Mouse (Mus musculus) layer of hippocampus, adult 9-10 months (tissue): ENCODE measurements around the gene Smoc2.
A peak's percentile ranks its signal among the peaks of the same experiment; 100 is the strongest.

ENCODE experiments used
- DNase-seq: peaks from one replicate; pipeline ENCODE4 v3.0.0; 2022; ENCODE audit warnings: low spot score

Gene Smoc2

DNA sequence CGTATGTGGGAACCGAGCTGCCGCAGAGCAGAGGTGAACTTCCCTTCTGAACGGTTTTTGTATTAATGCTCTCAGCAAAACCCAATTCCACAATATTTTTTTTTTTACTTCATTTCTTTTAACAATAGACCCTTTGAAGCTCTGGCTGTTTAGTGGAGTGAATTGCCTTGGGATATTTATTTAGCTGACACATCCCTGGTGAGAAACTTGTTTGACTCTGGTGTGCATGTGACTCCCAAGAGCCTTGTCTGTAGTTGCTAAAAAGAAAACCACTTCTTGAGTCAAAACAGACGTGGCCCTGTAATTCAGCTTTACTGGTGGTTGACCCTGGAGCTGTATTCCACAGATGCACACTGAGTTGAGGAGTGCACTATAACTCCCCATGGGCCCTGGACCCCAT, 135.2 kb downstream of the Smoc2 start:
- no peak for DNase-seq

DNA sequence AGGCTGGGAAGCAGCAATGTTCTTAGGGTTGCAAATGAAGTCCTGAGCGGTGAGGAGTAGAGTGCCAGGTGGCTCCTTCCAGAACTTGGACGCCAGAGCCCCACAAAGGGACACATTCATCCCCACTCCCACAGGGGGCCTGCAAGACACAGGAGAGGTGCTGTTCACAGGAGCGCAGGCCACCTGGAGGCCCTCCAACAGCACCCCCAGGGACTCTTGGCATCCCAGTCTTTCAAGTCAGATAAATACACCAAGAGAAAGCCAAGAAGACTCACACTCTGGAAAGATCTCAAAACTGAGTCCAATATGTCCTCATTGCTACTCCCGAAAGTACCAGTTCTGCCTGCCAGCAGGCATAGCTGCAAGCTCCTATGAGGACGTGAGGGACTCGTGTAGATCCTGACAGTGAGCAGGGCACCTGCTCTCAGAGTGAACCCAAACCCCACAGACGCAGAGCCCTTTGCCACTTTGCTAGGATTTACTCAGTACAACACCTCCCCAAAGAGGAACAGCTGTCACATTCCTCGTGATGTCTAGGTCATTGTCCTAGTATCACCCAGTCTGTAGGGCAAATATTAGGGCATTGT, 141.2 kb downstream of the Smoc2 start:
- no peak for DNase-seq

DNA sequence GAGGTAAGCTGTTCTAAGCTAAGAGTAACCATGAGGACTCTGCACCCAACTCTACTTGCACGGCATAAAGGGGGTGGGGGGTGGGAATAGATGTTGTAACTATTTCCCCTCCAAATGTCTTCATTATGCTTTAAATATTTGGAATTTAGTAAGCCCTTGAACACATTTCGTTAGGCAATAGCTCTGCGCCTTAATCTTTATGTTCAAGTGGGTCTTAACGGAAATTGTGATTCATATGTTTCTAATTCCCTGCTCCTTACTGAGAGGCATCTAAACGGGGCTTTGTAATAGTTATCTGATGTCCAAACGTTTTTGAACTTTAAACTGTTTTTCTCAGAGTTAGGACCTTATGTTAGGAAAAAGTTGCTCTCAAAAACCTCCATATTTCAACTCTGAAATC, 147.2 kb downstream of the Smoc2 start:
- DNase-seq = no peak

DNA sequence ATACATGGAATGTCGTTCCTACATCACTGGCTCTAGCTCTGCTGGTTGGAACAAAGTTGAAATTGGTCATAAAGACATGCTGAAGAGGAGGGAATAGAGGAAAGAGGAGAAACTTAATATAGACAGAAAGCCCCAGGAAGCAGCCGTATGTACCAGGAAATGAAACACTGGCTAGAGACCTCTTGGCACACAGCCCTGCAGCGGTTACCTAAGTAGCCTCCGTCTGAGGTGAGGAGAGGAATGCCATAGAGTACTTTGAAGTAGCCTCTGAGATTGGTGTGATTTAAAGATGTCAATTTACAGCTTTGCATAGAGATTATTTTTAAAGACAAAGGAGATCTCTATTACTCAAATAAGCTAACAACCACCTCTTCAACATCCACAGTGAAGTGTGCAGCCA, 155.4 kb downstream of the Smoc2 start:
- DNase-seq = no peak

DNA sequence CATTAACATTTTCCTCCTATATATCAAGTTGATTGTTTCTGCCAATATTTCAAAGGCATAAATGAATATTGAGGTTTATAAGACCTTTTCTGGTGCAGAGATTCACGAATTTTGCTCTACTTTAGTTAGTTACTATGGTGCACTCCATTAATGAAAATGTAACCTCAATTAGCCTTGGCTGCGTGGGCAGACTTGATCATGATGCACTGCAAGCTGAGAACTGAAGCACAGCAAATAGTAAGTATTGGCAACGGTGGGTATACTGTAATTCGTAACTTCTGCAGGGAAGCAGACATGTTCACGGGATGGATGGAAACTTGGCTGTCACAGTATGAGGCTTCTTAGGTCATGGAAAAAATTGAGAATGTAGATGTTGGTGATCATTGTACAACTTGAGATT, 166.3 kb downstream of the Smoc2 start:
- peak; percentile 16 for DNase-seq

DNA sequence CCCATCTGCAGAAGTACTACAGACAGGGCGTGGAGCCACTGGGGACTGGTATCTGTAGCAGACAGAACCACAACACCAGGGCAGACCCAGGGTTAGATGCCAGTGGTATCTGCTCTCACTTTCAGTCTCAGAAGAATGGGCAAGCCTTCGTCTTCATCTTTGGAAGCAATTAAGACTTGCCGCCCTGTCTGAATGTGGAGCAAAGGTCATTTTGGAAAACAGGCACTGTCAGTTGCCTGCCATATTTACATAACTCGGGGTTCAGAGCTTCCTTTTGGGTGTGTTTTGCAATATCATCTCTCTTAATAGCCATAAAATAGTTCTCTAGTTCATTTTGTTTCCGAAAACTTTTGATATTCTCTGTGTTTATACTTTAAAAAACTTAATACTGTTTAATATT, 168.0 kb downstream of the Smoc2 start:
- no peak for DNase-seq
